Mouse (Mus musculus) C2C12 (cell line): ENCODE data around the gene Sidt2.

ENCODE experiments used
- CEBPB ChIP-seq: IDR thresholded peaks from one replicate; pipeline ENCODE4 v1.6.1; 2011; ENCODE audit warnings: low read depth, mild to moderate bottlenecking, control low read depth, moderate library complexity
- CTCF ChIP-seq: IDR thresholded peaks from one replicate; pipeline ENCODE4 v1.5.1; 2011; ENCODE audit not compliant: control insufficient read depth, insufficient read depth, insufficient read length
- MAX ChIP-seq: IDR thresholded peaks from one replicate; pipeline ENCODE4 v1.6.1; 2011; ENCODE audit warnings: mild to moderate bottlenecking, control low read depth
- MYOD1 ChIP-seq: IDR thresholded peaks from one replicate; pipeline ENCODE4 v1.6.1; 2011; ENCODE audit warnings: low read depth; ENCODE audit not compliant: control insufficient read depth, insufficient read length

DNA sequence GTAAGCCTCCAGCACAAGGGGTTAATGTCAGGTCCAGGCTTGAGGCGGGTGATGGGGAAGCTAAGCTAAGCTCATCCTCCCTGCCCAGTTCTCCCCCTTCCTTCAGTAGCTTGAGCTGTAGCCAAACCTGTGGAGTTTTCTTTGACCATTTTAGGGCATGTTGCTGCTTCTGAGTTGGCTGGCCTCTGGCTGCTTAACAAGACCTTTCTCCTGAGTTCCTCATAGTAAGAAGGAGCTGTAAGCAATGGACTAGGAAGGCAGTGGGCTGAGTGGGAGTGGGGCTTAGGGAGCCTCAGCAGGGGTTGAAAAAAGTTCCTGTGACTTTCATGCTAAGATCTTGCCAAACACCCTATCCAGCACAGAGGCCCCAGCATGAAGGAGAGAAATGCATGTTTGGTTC, 35.2 kb downstream of the Sidt2 start:
- TF ChIP-seq CTCF: no peak
- no peak for TF ChIP-seq CEBPB
- no peak for TF ChIP-seq MYOD1
- no peak for TF ChIP-seq MAX
